Mouse (Mus musculus) liver, adult 2 months (tissue): ENCODE data around the gene Myo1h.

Experiments used
- CTCF ChIP-seq: fragments of 200-500 bp; IDR thresholded peaks from 2 replicates; pipeline ENCODE4 v1.5.1; 2011; ENCODE audit warnings: low read depth, low read length, control low read depth
- POLR2A ChIP-seq: fragments of 200-500 bp; IDR thresholded peaks from 2 replicates; pipeline ENCODE4 v1.6.1; 2011; ENCODE audit warnings: low read length, control low read depth; ENCODE audit not compliant: insufficient read depth; ENCODE audit errors: extremely low read depth

- TF ChIP-seq POLR2A (no peak), CTCF (no peak)
Observed at GRCm38 (mm10) chr5:114369921-114370320, 81.0 kb downstream of the Myo1h start.
